Mouse (Mus musculus) lung, adult 2 months (tissue): ENCODE results near the gene Pheta2. TPM values are rescaled to one million over a fixed set of nuclear protein-coding genes. Genes with fewer than 3 reads are reported as not detected.

Source experiments
- DNase-seq: peaks from one replicate; pipeline ENCODE4 v3.0.0; 2022
- H3K4me1 ChIP-seq: fragments of 200-500 bp; 2 replicates; pipeline ENCODE4 v1.6.1; 2011; ENCODE audit warnings: low read length; ENCODE audit not compliant: control insufficient read depth, insufficient read depth
- H3K4me3 ChIP-seq: fragments of 200-500 bp; replicated peaks from 2 replicates; pipeline ENCODE3; 2011; ENCODE audit warnings: low read depth, mild to moderate bottlenecking, control low read depth, low read length; ENCODE audit errors: extremely low read depth
- CTCF ChIP-seq: fragments of 200-500 bp; IDR thresholded peaks from 2 replicates; pipeline ENCODE4 v1.5.1; 2011; ENCODE audit warnings: mild to moderate bottlenecking, low read length, control low read depth; ENCODE audit not compliant: insufficient read depth
- POLR2A ChIP-seq: fragments of 200-500 bp; IDR thresholded peaks from 2 replicates; pipeline ENCODE4 v1.6.1; 2011; ENCODE audit warnings: low read depth, mild to moderate bottlenecking, control low read depth, low read length, borderline replicate concordance; ENCODE audit errors: extremely low read depth
- WGBS: fragments of 180-500 bp; shearing (Covaris S2); methylation state at CpG from one replicate; pipeline ENCODE4 v1.1.7; 2018; 5-methylcytosine and 5-hydroxymethylcytosine counted together
- polyA plus RNA-seq: library from polyadenylated mRNA; depleted of rRNA; stranded (reverse); fragments of >200 nt; gene quantifications from 2 replicates; pipeline ENCODE4 v1.2.3, GENCODE M21; 2012; rRNA removed

Pheta2 gene
- 1.8 and 2.4 TPM in 2 replicates for polyA plus RNA-seq

DNA sequence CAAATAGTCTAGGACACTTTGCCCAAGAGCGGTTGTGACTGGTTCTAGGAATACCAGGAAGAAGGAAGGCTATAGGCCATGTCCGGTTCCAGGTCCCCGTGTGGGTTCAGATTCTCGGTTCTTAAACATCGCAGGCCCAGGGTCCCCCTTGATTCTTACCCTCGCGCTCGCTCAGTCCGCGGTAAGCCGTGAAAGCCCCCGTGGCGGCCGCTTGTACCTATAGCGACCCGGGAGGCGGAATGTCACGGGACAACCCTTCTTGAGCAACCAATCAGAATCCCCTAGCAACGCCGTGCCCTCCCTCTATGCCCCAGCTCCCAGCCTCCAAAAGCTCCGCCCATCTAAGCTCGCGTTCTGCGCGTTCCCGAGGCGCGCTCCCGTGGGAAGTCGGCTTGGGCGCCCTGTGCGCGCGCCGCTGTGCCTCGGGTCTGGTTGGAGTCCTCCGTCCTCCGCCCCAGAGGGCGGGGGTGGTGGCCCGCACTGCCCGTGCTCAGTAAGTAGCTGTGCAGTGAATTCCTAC is at the start of gene Pheta2, which contains the start of the genes Naga and Smdt1:
TSS of gene Pheta2 (plus strand) at position 350 of the 520 bp plus-strand sequence.
TSS of gene Naga (minus strand) at position 333 of the 520 bp plus-strand sequence.
TSS of gene Smdt1 (plus strand) at position 367 of the 520 bp plus-strand sequence.
- Histone ChIP-seq H3K4me1 (peaks cover 6% of the 10 kb centered on the region), H3K4me3 (peak within 1 kb of the TSS; percentile 90)
- under 1% methylated on average over 41 of the region's 41 CpGs for WGBS
- peak; percentile 97 for DNase-seq
- TF ChIP-seq CTCF (no peak), POLR2A (peak; percentile 10; the same call in 1 of the 2 replicates)

DNA sequence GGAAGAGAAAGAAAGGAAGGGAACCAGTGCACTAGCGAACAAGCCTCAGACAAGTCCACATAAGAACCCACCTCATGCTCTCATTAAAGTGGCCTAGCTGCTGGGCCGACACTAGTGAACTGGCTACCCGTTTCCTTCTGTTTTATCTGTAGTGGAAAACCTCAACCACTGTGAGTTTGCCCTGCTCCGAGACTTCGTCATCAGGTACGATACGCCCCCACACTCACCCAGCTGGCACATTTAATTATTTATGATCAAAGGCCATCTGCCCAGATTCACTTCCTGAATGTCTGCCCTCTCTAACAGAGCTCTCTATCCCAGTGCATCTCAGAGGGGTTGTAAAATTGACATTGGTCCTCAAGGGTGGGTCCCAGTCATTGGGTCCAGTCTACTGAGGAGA is 48.5 kb upstream of the Pheta2 start:
- TF ChIP-seq CTCF (no peak), POLR2A (no peak)
- no peak for DNase-seq
- Histone ChIP-seq H3K4me1 (no peaks in the 10 kb centered on the region), H3K4me3 (no peak overlapping the region)
- WGBS: 81% methylated on average over 7 of the region's 7 CpGs

DNA sequence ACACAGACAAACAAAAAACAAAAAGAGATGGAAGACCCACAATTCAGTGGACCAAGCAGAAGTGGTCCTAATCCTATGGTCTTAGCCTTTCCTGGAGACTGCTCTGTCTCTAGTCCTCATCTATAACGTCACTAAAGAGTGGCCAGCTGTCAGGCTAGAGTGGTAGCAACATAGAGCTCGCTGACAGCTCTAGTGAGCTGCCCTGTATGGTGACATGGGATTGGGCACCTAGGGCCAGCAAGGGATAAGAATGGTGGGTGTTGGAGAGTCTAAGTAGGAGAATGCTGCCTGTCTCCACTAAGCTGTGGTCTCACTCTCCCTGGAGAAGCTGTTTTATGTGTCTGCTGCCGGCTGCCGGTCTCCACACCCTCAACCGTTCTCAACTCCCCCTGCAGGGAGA is 45.9 kb upstream of the Pheta2 start:
- WGBS: 32% methylated on average over 5 of the region's 5 CpGs
- TF ChIP-seq CTCF (no peak), POLR2A (no peak)
- Histone ChIP-seq H3K4me1 (no peaks in the 10 kb centered on the region), H3K4me3 (no peak overlapping the region)
- DNase-seq: no peak

DNA sequence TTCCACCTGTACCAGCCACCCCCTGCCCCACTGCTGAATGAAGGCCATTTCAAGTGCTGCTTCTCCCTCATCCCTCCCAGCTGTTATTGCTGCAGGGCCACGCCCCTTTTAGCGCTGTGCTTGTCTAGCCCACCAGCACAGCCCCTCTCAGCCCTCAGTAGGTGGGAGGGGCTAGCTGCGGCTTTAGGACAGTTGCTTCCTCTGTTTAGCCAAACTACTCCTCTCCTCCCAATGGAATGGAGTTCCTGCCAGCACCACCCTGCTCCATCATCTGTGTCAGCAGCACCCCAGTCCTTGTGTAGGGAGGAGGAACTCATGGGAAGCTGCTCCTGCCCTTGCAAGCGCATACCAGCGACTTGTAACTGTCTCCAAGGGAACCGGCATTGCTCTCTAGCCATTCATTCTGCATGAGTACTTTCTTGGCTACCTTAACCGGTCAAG is 45.5 kb upstream of the Pheta2 start:
- 15% methylated on average over 7 of the region's 7 CpGs for WGBS
- TF ChIP-seq POLR2A (no peak), CTCF (no peak)
- no peak overlapping the region for H3K4me3 ChIP-seq
- DNase-seq: no peak
- H3K4me1 ChIP-seq: no peaks in the 10 kb centered on the region

DNA sequence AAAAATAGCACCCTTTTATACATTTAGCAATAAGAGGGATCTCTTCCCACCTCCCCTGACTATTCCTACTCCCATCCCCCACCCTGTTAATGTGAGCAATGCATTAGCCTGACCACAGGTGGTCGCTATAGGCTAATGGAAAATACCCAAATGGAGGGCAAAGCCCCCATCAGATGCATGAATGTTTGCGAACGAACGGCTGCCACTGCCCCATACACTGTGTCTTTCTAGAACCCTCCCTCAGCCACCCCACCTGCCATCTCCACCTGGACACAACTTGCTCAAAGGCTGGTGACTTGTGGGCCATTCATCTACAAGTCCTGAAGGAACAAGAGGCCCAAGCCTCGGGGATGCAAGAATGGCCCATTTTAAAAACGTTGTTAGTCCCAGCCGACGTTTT is 44.7 kb upstream of the Pheta2 start:
- no peak for DNase-seq
- H3K4me1 ChIP-seq: no peaks in the 10 kb centered on the region
- WGBS: 30% methylated on average over 8 of the region's 8 CpGs
- TF ChIP-seq POLR2A (no peak), CTCF (no peak)
- no peak overlapping the region for H3K4me3 ChIP-seq

DNA sequence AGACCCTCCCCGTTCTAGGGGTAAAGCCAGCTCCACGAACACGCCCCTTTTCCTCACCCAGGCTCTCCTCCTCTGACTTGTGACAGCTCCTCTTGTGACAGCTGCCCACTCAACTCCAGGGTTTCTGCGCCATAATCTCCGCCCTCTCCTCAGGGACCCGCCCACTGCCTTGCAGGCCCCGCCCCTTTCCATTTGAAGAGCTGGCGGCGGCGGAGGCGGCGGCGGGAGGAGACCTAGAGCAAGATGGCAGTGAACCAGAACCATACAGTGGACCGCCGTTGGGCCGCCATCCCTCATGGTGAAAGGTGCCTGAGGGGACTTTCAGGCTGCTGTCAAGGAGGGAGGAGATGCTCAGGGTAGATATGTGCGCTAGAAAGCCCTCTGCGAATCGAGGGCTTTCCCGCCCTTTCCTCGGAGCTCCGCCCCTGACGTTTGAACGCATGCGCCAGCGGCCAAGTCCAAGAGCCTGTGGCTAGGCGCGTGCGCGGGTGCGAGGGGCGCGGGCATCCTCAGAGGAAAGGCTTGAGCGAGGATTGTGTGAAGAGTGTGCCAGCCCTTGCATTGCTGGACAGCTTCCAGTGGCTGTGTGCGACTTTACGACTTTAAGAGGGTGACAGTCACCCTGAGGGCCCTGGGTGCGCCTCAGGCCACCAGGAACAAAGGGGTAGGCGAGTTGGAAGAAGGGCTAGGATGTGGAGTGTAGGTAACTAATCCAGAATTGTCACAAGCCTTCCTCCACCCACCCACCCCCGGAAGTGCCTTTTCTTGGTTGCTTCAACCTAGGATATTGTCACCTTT is 39.8 kb upstream of the Pheta2 start, which contains the start of gene Wbp2nl:
TSS of gene Wbp2nl (plus strand) at position 191 of the 798 bp plus-strand sequence.
- no peak for DNase-seq
- no peaks in the 10 kb centered on the region for H3K4me1 ChIP-seq
- TF ChIP-seq POLR2A (no peak), CTCF (no peak)
- WGBS: 59% methylated on average over 39 of the region's 39 CpGs
- no peak within 1 kb of the TSS for H3K4me3 ChIP-seq

DNA sequence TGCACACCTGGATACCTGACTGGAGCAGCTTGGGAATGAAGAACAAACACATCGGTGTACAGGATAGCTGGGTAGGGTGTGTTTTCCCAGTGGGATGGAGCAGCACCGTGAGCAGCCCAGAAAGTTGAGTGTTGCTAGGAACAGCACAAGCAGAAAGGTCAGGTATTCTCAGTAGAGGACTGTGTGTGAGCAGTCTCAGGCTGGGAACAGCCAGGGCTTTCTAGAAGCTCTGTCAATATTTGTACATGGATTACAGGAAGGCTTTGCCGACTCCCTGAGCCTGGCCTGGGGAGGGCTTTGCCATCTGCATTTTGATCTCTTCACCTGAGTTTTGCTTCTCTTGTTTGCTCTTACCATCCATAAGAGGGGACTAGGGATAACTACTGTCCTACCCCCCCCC is 31.6 kb upstream of the Pheta2 start:
- WGBS: 60% methylated on average over 3 of the region's 3 CpGs
- TF ChIP-seq POLR2A (no peak), CTCF (no peak)
- DNase-seq: no peak
- H3K4me1 ChIP-seq: no peaks in the 10 kb centered on the region
- H3K4me3 ChIP-seq: no peak overlapping the region

DNA sequence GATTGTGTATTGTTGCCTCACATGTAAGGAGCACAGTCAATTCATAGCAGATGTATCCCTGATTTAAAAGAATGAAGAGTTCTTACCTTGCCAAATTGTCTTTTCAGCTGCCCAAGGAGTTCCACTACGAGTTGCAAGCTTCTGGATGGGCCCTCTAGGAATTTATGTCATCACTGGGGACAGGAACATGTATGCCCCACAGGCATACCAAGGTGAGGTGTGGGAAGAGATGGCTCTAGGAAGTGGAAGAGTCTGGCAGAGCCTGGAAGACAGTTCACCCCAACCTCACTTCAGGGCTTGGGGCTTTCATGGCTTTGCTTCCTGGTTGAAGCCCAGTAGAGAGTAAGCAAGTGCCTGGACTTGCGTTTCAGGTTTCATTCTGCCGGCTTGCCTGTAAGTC is 30.3 kb upstream of the Pheta2 start:
- no peak overlapping the region for H3K4me3 ChIP-seq
- H3K4me1 ChIP-seq: no peaks in the 10 kb centered on the region
- no peak for DNase-seq
- no peak for TF ChIP-seq POLR2A
- TF ChIP-seq CTCF: no peak
- WGBS: 67% methylated on average over 3 of the region's 3 CpGs

DNA sequence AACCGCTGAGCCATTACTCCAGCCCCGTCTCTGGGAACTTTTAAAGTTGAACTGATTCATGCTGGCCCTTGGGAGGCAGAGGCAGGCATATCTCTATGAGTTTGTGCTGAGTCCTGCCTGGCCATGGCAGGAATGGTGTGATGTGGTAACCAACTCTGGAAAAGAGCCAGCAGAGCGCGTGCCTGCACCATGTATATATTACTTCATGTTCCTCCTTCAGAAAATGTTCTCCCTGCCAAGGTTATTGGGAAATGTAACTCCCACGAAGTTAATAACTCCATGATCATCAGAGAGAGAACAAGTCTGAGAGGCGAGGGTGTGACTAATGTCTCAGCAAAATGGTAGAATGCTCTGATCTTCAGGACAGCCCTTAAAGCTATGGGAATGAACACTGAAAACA is 20.9 kb upstream of the Pheta2 start:
- no peak for TF ChIP-seq CTCF
- no peak for TF ChIP-seq POLR2A
- 63% methylated on average over 6 of the region's 6 CpGs for WGBS
- no peak for DNase-seq
- no peaks in the 10 kb centered on the region for H3K4me1 ChIP-seq
- no peak overlapping the region for H3K4me3 ChIP-seq

DNA sequence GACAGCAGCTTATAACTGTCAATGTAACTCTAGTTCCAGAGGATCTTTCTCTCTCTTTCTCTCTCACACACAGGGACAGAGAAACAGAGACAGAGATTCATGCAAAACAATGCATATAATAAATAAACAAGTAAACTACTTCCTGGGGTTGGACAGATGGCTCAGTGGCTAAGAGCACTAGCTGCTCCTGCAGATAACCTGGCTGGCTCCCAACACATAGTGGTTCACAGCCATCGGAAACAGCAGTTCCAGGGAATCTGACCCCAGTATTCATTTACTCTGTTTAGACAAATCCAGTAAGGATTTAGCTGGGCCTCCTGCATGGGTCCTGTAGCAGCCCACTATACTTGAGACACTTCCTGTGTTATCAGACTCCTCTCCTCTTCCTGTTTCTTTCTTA is 19.1 kb upstream of the Pheta2 start:
- H3K4me1 ChIP-seq: no peaks in the 10 kb centered on the region
- WGBS: 44% methylated on average over 1 of the region's 1 CpGs
- no peak overlapping the region for H3K4me3 ChIP-seq
- no peak for DNase-seq
- no peak for TF ChIP-seq POLR2A
- TF ChIP-seq CTCF: no peak
